Mouse (Mus musculus) kidney, adult 2 months (tissue): Measurements from ENCODE around the gene Fam208a.

Experiments used
- CTCF ChIP-seq: fragments of 200-500 bp; conservative IDR thresholded peaks from 2 replicates; pipeline ENCODE4 v1.5.1; 2011; ENCODE audit warnings: low read depth, mild to moderate bottlenecking, control low read depth, low read length, moderate library complexity, mixed read lengths; ENCODE audit not compliant: insufficient read depth, insufficient read length
- POLR2A ChIP-seq: fragments of 200-500 bp; IDR thresholded peaks from one replicate; pipeline ENCODE4 v1.6.1; 2011; ENCODE audit warnings: low read depth, low read length, control low read depth

DNA sequence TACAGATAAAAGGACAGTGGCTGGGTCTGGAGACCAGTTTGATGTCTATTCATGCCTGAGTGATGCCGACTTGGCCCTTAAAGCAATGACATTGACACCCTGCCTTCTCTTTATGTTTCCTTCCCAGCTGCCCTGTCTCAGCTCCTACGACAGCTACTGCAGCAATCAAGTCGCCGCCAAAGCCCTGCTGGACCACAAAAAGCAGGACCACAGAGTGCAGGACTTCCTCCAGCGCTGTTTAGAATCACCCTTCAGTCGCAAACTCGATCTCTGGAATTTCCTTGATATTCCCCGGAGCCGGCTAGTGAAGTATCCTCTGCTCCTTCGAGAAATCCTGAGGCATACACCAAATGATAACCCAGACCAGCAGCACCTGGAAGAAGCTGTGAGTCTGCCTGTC lies 34.8 kb upstream of the Fam208a start:
- TF ChIP-seq POLR2A (no peak), CTCF (no peak)
